Mouse (Mus musculus) liver, embryonic 14.5 days (tissue): ENCODE measurements around the gene Higd1b.

Source experiments
- CTCF ChIP-seq: IDR thresholded peaks from 2 replicates; pipeline ENCODE4 v1.5.1; 2016; ENCODE audit warnings: antibody characterized with exemption, low read depth, control low read depth
- EP300 ChIP-seq: IDR thresholded peaks from 2 replicates; pipeline ENCODE4 v1.6.1; 2016; ENCODE audit warnings: antibody characterized with exemption, low read depth

- TF ChIP-seq CTCF (no peak), EP300 (no peak)
Measured at GRCm38 (mm10) chr11:102834219-102834618, 1.4 kb upstream of the Higd1b start.
